Mouse (Mus musculus) testis, adult 2 months (tissue): ENCODE results near the gene 2610042L04Rik. TPM values are rescaled to one million over a fixed set of nuclear protein-coding genes. Genes with fewer than 3 reads are reported as not detected.
"Not testable (repeated sequence)": the region's sequence is repeated elsewhere in the genome, so short reads cannot be mapped to it uniquely, and the experiment has no call there.

Experiments used
- H3K27ac ChIP-seq: fragments of 200-500 bp; 2 replicates; pipeline ENCODE4 v1.5.1; 2012; ENCODE audit warnings: low read depth, low read length; ENCODE audit not compliant: control insufficient read depth, insufficient read depth
- H3K27me3 ChIP-seq: fragments of 200-500 bp; 2 replicates; pipeline ENCODE4 v1.6.1; 2012; ENCODE audit warnings: mild to moderate bottlenecking, low read length, moderate library complexity; ENCODE audit not compliant: control insufficient read depth, insufficient read depth
- H3K36me3 ChIP-seq: fragments of 200-500 bp; 2 replicates; pipeline ENCODE4 v1.6.1; 2012; ENCODE audit warnings: mild to moderate bottlenecking, low read length; ENCODE audit not compliant: control insufficient read depth, insufficient read depth
- H3K4me1 ChIP-seq: fragments of 200-500 bp; 2 replicates; pipeline ENCODE4 v1.6.1; 2012; ENCODE audit warnings: low read length; ENCODE audit not compliant: control insufficient read depth, insufficient read depth
- H3K4me3 ChIP-seq: fragments of 200-500 bp; 2 replicates; pipeline ENCODE4 v1.5.1; 2012; ENCODE audit warnings: low read depth, mild to moderate bottlenecking, low read length, moderate library complexity, mixed read lengths; ENCODE audit not compliant: control insufficient read depth
- polyA plus RNA-seq: library from polyadenylated mRNA; depleted of rRNA; stranded (reverse); fragments of >200 nt; gene quantifications from 2 replicates; pipeline ENCODE4 v1.2.3, GENCODE M21; 2012; rRNA removed

2610042L04Rik gene
- polyA plus RNA-seq = 0.57 and 0.61 TPM in 2 replicates

DNA sequence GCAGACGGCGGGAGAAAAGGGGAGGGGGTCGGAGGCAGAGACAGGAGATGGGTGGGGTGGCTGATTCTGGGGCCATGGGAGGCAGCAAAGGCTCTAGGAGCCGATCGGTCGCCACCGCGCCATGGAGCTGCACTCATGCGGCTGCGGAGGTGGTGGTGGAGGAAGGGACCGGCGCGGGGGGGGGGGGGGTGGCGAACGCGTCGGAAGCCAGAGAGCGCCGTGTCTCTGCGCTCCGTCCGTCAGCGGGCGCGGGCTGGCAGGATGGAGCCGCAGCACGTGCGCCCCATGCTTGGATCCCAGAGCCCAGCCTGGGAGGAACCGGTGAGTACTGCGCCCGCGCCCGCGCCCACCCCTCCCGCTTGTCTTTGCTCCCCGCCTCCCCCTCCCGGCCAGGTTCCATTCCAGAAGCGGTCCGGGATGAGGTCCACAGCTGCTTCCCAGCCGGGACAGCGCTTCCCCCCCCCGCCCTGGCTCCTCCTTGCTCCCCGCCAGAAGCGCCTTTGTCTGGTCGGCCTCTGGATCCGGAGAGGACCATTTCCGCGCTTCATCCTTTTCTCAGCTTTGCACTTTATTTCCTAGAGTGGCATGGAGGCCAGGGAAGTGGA lies at the start of gene 2610042L04Rik:
TSS of gene 2610042L04Rik (plus strand) at position 288 of the 605 bp plus-strand sequence.
- not testable (repeated sequence) for H3K27me3 ChIP-seq

GRCm38 (mm10) chr14:4316983-4317382 lies 17.6 kb upstream of the 2610042L04Rik start, which contains the start of gene Gm3149:
Gene Gm3149 (plus strand): TSS chr14:4317283.
- H3K4me1 ChIP-seq, H3K4me3 ChIP-seq, H3K27me3 ChIP-seq, H3K27ac ChIP-seq, H3K36me3 ChIP-seq: not testable (repeated sequence)

More for the DNA sequence above, at the start of gene 2610042L04Rik:
- H3K36me3 ChIP-seq, H3K27ac ChIP-seq, H3K4me3 ChIP-seq, H3K4me1 ChIP-seq: not testable (repeated sequence)

DNA sequence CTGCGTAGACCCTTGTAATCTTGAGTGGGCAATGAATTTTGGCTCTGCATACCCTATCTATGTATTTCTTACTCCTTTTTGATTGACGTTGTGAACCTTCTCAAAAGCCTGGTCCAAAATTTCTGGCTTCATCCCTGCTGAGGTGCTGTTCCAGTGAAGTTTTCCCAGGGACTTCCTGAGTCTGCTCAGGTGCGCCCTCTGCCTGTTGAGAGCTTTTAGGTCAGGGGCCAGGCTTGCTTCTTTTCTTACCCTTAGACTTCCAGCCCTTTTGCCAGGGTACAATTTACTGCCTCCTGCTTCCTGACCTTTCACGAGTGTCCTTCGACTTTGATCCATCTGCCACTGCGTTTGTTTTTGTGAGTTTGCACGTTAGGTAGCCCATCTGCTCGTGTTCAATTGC lies 943 bp downstream of the 2610042L04Rik start:
- H3K36me3 ChIP-seq, H3K27ac ChIP-seq: not testable (repeated sequence)

DNA sequence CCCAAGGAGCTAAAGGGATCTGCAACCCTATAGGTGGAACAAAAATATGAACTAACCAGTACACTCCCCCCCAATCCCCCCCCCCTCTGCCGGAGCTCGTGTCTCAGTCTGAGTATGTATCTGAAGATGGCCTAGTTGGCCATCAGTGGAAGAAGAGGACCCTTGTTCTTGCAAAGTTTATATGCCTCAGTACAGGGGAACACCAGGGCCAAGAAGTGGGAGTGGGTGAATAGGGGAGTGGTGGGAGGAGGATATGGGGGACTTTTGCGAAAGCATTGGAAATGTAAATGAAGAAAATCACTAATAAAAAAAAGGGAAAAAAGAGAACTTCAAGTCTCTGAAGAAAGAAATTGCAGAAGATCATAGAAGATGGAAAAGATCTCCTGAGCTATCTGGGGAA lies 34.4 kb downstream of the 2610042L04Rik start:
- H3K27ac ChIP-seq, H3K36me3 ChIP-seq, H3K4me1 ChIP-seq, H3K4me3 ChIP-seq, H3K27me3 ChIP-seq: not testable (repeated sequence)

More for the DNA sequence above, 943 bp downstream of the 2610042L04Rik start:
- H3K4me3 ChIP-seq, H3K27me3 ChIP-seq, H3K4me1 ChIP-seq: not testable (repeated sequence)

- H3K27me3 ChIP-seq, H3K27ac ChIP-seq, H3K36me3 ChIP-seq, H3K4me1 ChIP-seq, H3K4me3 ChIP-seq: not testable (repeated sequence)
Measured at GRCm38 (mm10) chr14:4369691-4370090, 35.1 kb downstream of the 2610042L04Rik start.

DNA sequence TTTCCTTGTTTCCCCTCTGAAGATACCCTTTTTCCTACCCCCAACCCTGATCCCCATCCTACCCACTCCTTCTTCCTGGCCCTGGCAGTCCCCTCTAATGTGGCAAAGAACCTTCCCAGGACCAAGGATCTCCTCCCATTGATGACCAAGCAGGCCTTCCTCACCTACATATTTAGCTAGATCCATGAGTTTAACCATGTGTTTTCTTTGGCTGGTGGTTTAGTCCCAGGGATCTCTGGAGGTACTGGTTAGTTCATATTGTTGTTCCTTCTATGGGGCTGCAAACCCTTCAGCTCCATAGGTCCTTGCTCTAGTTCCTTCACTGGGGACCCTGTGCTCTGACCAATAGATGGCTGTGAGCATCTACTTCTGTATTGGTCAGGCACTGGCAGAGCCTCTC lies 43.3 kb downstream of the 2610042L04Rik start:
- H3K4me1 ChIP-seq, H3K4me3 ChIP-seq, H3K27ac ChIP-seq, H3K36me3 ChIP-seq, H3K27me3 ChIP-seq: not testable (repeated sequence)

- H3K4me1 ChIP-seq, H3K4me3 ChIP-seq, H3K27ac ChIP-seq, H3K27me3 ChIP-seq, H3K36me3 ChIP-seq: not testable (repeated sequence)
Measured at GRCm38 (mm10) chr14:4385606-4386005, 51.0 kb downstream of the 2610042L04Rik start.

GRCm38 (mm10) chr14:4392841-4393530 lies 58.4 kb downstream of the 2610042L04Rik start:
- H3K4me3 ChIP-seq, H3K27ac ChIP-seq, H3K27me3 ChIP-seq, H3K4me1 ChIP-seq, H3K36me3 ChIP-seq: not testable (repeated sequence)

GRCm38 (mm10) chr14:4397226-4397625 lies 62.7 kb downstream of the 2610042L04Rik start, which contains the start of gene Gm3159:
Gene Gm3159 (plus strand): TSS chr14:4397526.
- H3K27ac ChIP-seq, H3K4me3 ChIP-seq, H3K4me1 ChIP-seq, H3K27me3 ChIP-seq, H3K36me3 ChIP-seq: not testable (repeated sequence)

DNA sequence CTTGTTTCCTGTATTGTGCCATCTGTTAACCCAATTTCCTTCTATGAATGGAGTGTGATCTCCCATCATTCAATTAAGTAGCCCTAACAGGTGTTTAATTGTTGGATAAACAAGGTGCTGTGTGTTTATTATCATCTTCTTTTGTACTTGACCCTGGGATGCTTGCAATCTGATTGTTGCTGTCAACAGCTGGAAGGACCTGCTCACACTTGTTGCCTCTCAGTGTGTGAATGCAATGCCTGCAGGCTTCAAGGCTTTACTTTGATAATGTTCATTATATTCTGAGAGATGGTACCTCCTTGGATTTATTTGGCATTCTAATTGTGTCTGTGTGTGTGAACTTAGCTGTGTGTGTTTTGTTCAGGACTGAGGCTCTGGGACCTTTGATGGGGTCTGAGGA lies 64.1 kb downstream of the 2610042L04Rik start:
- H3K27me3 ChIP-seq, H3K4me1 ChIP-seq, H3K27ac ChIP-seq, H3K36me3 ChIP-seq, H3K4me3 ChIP-seq: not testable (repeated sequence)

GRCm38 (mm10) chr14:4400115-4400789 lies 65.7 kb downstream of the 2610042L04Rik start:
- H3K27me3 ChIP-seq, H3K4me3 ChIP-seq, H3K4me1 ChIP-seq, H3K36me3 ChIP-seq, H3K27ac ChIP-seq: not testable (repeated sequence)

DNA sequence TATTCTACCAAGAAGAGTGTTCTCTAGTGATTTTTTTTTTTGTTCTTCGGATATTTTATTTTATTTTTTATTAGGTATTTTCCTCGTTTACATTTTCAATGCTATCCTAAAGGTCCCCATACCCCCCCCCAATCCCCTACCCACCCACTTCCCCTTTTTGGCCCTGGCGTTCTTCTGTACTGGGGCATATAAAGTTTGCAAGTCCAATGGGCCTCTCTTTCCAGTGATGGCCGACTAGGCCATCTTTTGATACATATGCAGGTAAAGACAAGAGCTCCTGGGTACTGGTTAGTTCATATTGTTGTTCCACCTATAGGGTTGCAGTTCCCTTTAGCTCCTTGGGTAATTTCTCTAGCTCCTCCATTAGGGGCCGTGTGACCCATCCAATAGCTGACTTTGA lies 66.7 kb downstream of the 2610042L04Rik start:
- H3K4me1 ChIP-seq, H3K27ac ChIP-seq, H3K4me3 ChIP-seq, H3K36me3 ChIP-seq, H3K27me3 ChIP-seq: not testable (repeated sequence)
